Mouse (Mus musculus) brown adipose tissue, adult 24 weeks (tissue): Measurements from ENCODE around the gene Lpp. TPM values are rescaled to one million over a fixed set of nuclear protein-coding genes. Genes with fewer than 3 reads are reported as not detected.

Experiments
- H3K27ac ChIP-seq: fragments of 200-500 bp; replicated peaks from 2 replicates; pipeline ENCODE4 v1.5.1; 2012; ENCODE audit warnings: low read depth, mild to moderate bottlenecking, low read length
- H3K4me1 ChIP-seq: fragments of 200-500 bp; 2 replicates; pipeline ENCODE4 v1.6.1; 2012; ENCODE audit warnings: low read length, mixed read lengths; ENCODE audit not compliant: control insufficient read depth, insufficient read depth, insufficient read length
- H3K4me3 ChIP-seq: fragments of 200-500 bp; 2 replicates; pipeline ENCODE4 v1.5.1; 2012; ENCODE audit warnings: low read depth, mild to moderate bottlenecking, low read length, moderate library complexity; ENCODE audit not compliant: insufficient read depth
- polyA plus RNA-seq: library from polyadenylated mRNA; stranded (reverse); fragments of >200 nt; gene quantifications from 2 replicates; pipeline ENCODE4 v1.2.4, GENCODE M21; 2012; ENCODE audit not compliant: missing spikeins, insufficient read depth, insufficient read length

The Lpp gene
- polyA plus RNA-seq, 1 experiment: 6.7 TPM

- Histone ChIP-seq H3K27ac (no peak overlapping the region), H3K4me1 (no peaks in the 10 kb centered on the region), H3K4me3 (no peak overlapping the region)
Observed at GRCm38 (mm10) chr16:24817381-24817780, 424.1 kb downstream of the Lpp start.

DNA sequence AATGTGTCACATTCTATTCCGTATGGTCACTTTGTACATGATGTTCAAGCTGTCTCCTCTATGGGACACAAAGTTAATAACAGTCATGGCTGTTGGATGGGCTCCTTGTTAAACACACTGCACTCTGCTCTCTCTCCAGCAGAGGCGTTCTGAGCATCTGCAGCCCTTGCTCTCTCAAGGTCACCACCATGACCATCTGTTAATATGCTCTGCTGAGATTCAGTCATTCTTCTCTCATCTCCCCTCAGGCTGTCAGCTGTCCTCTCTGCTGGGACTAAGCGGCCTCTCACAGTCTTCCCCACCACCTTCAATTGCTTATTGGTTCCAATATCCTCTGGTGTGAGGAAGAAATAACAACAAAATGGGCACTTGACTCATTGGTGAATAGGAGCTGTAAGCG, 425.8 kb downstream of the Lpp start:
- no peak overlapping the region for H3K27ac ChIP-seq
- no peak overlapping the region for H3K4me3 ChIP-seq
- no peaks in the 10 kb centered on the region for H3K4me1 ChIP-seq

GRCm38 (mm10) chr16:24822182-24822875, 429.0 kb downstream of the Lpp start:
- H3K27ac ChIP-seq: no peak overlapping the region

GRCm38 (mm10) chr16:24822918-24823317, 429.6 kb downstream of the Lpp start:
- Histone ChIP-seq H3K4me1 (no peaks in the 10 kb centered on the region), H3K4me3 (no peak overlapping the region), H3K27ac (no peak overlapping the region)

More at GRCm38 (mm10) chr16:24822182-24822875, 429.0 kb downstream of the Lpp start:
- Histone ChIP-seq H3K4me1 (no peaks in the 10 kb centered on the region), H3K4me3 (no peak overlapping the region)

GRCm38 (mm10) chr16:24826390-24826789, 433.1 kb downstream of the Lpp start:
- Histone ChIP-seq H3K4me3 (no peak overlapping the region), H3K27ac (no peak overlapping the region), H3K4me1 (0 out of 2 replicates have a peak, but pooled peaks cover 2% of the 10 kb centered on the region)

- 0 out of 2 replicates have a peak, but pooled peaks cover 2% of the 10 kb centered on the region for H3K4me1 ChIP-seq
- H3K27ac ChIP-seq: no peak overlapping the region
- H3K4me3 ChIP-seq: no peak overlapping the region
Observed at GRCm38 (mm10) chr16:24828207-24828803, 435.0 kb downstream of the Lpp start.

DNA sequence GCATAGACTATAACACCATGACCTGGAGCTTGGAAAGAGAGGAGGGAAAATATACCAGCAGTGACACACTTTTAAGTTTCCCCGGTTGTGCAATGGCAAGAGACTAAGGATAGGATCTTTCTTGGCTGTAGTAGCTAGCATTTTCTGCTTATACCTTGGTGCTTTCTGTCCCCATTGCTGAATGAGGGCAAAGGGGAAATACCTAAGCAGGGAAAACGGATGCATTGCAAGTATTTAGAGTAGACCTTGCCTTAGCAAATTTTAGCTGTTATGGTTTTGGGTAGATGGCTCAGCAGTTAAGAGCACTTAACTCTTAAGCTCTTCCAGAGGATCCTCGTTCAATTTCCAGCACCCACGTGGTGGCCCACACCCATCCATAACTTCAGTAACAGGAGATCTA, 436.6 kb downstream of the Lpp start:
- 0 out of 2 replicates have a peak, but pooled peaks cover 2% of the 10 kb centered on the region for H3K4me1 ChIP-seq
- H3K27ac ChIP-seq: no peak overlapping the region
- H3K4me3 ChIP-seq: no peak overlapping the region

DNA sequence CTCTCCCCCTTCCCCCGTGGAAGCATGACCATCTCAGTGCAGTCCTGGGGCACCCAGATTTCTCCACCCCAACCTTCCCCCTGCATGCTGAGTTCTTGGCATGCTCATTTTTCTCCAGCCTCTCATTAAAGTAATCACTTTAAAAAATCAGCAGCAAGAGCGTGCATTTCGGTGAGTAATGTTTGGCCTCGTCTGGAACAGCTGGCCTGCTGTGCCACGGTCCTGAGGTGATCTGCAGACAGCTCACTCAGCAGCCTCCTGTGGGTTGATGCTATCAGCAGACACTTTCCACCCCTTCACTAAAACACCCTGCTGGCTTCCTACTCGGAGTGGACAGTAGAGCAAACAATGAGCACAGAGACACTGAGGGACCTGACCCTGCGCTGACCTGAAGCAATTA, 437.6 kb downstream of the Lpp start:
- Histone ChIP-seq H3K27ac (no peak overlapping the region), H3K4me1 (0 out of 2 replicates have a peak, but pooled peaks cover 2% of the 10 kb centered on the region), H3K4me3 (no peak overlapping the region)

DNA sequence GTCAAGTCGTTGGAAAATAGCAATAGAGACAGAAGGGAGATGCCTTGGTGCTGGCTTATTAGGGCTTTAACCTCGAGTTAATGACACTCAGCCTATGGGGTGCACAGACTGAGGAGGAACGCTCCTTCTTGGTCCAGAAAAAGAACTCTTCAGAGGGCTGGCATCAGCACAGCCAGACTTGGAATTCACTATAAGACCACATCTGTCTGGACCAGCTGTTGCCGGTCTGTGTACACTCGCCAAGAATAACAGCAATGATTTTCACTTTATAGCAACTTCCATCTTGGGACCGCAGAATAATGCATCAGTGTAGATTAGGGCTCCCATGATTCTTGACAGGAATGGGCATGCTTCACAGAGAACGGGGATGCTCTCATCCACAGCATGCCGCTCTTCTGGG, 439.9 kb downstream of the Lpp start:
- H3K4me3 ChIP-seq: no peak overlapping the region
- no peak overlapping the region for H3K27ac ChIP-seq
- 0 out of 2 replicates have a peak, but pooled peaks cover 2% of the 10 kb centered on the region for H3K4me1 ChIP-seq

- H3K27ac ChIP-seq: no peak overlapping the region
- H3K4me1 ChIP-seq: 0 out of 2 replicates have a peak, but pooled peaks cover 2% of the 10 kb centered on the region
- no peak overlapping the region for H3K4me3 ChIP-seq
Observed at GRCm38 (mm10) chr16:24834536-24834935, 441.2 kb downstream of the Lpp start.

GRCm38 (mm10) chr16:24836550-24836949, 443.2 kb downstream of the Lpp start:
- H3K4me1 ChIP-seq: no peaks in the 10 kb centered on the region
- no peak overlapping the region for H3K27ac ChIP-seq
- no peak overlapping the region for H3K4me3 ChIP-seq

DNA sequence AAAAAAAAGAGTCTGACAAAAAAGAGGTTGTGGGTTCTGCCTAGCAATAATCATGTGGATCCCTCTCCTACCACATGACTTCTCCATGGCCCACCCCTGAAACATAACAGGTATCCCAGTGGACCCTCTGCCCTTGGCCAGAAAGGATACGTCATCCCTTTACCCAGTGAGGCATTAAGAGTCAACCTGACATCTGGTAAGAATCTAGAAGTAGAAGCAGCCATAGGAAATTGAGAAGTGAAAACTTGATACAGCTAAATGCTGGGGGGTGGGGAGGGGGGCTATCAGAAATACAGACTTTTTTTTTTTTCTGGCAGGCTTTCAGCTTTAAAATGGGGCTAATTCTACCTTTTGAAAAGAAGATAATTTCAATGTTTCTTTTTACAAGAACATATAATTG, 445.7 kb downstream of the Lpp start:
- no peak overlapping the region for H3K27ac ChIP-seq
- H3K4me1 ChIP-seq: no peaks in the 10 kb centered on the region
- no peak overlapping the region for H3K4me3 ChIP-seq

DNA sequence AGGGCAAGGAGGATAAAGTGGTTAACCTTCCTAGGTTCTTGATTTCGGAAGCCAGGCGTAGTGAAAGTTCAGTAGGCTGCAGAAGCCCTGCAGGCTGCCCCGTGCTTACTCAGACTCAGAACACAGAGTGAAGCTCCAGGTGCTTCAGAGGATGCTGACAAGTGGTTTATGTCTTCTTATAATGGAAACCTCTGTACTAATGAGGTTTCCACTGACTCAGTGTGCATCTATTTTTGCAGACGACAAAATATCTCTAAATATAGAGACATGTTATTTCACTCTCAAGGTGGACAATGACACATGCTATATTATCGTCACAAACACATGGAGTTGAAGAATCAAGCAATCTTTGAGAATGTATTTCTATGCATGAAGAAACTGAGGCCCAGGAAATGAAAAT, 446.8 kb downstream of the Lpp start:
- Histone ChIP-seq H3K27ac (no peak overlapping the region), H3K4me3 (no peak overlapping the region), H3K4me1 (no peaks in the 10 kb centered on the region)

DNA sequence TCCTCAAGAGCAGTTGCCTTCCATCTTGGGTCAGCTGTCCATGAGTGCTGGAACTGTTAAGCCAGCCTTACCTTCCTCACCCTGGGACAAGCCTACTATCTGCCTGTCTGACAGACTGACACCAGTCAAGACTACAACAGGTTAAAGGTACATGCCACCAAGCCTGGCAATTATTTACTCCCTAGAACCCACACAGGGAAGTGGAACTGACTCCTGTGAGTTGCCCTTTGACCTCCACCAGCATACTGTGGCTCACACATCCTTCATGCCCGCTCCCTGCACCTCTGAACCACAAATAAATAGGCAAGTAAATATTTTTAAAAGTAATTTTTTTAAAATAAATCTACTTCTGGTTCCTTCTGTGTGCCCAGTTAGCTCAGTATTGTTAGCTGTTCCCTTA, 452.8 kb downstream of the Lpp start:
- H3K4me1 ChIP-seq: no peaks in the 10 kb centered on the region
- H3K27ac ChIP-seq: no peak overlapping the region
- no peak overlapping the region for H3K4me3 ChIP-seq

DNA sequence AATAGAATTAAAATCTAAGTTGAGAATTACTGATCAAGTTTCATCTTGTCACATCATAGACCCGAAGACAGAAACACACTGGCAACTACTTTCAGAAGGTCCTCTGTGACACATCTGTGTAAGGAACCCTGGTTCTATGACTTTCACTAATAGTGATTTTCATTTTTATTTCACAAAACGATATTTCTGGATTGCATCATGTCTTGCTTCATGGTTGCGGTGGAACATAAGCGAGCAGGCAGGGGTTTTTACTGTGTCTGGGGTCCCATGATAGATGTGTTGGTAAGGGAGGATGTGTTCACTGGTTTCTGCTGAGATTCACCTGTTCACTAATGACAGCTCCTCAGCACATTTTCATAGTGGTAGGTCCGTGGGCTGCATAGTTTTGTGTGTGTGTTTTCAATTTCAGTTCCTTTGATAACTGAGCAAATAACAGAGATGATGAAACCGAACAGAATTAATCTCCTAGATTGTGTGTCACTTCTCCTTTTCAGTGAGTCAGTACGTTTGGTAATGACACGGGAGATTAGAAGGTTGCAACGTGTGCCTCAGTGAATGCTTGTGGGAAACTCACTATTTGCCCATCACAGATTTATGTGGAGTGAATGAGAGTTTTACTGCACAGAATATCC, 466.3 kb downstream of the Lpp start:
- H3K27ac ChIP-seq: no peak overlapping the region
- no peak overlapping the region for H3K4me3 ChIP-seq
- H3K4me1 ChIP-seq: no peaks in the 10 kb centered on the region

DNA sequence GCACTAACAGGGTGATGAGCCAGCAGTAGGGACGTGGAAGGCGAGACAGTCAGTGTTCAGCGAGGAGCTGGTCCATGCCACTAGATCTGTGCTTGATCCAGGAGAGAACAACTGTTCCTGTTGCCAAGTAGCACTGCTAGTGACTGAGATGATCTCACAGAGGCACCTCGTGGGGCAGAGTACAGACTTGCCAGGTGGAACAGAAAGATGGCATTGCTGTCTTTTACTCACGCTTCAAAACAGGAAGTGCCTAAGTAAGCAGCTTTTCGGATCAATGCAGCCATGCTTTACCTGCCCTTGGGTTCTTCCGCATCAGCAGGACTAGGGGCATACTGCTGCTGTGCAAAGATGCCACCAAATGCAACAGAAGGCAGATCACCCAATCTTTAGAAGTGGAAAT, 467.1 kb downstream of the Lpp start:
- Histone ChIP-seq H3K4me3 (no peak overlapping the region), H3K4me1 (no peaks in the 10 kb centered on the region), H3K27ac (no peak overlapping the region)
